Mouse (Mus musculus) heart, embryonic 14.5 days (tissue): ENCODE results near the gene Gtpbp10. TPM values are rescaled to one million over a fixed set of nuclear protein-coding genes. Genes with fewer than 3 reads are reported as not detected.
A peak's percentile ranks its signal among the peaks of the same experiment; 100 is the strongest.

Experiments
- ATAC-seq: fragments of 200-750 bp; cut with Nextera tagmentation; 2 replicates; pipeline ENCODE4 v1.8.0; 2017; ENCODE audit warnings: low read depth, moderate TSS enrichment; ENCODE audit not compliant: insufficient number of reproducible peaks, insufficient read depth, low FRiP score
- H3K27ac ChIP-seq, 2 experiments: fragments of 200-500 bp in 1 of 2; fragments of 300-500 bp in 1 of 2; sonication (generic) in 1 of 2; replicated peaks in 1 of 2; 2 replicates each; pipeline ENCODE4 v1.5.1; 2012 to 2014; ENCODE audit warnings: low read depth in 2 of 2, low read length in 2 of 2, control low read depth in 1 of 2, mild to moderate bottlenecking in 1 of 2, mixed read lengths in 1 of 2; ENCODE audit not compliant: control insufficient read depth in 1 of 2, insufficient read depth in 1 of 2
- H3K27me3 ChIP-seq: fragments of 300-500 bp; sonication (generic); 2 replicates; pipeline ENCODE4 v1.6.1; 2014; ENCODE audit warnings: mild to moderate bottlenecking, low read length, control low read depth; ENCODE audit not compliant: control insufficient read depth, insufficient read depth
- H3K36me3 ChIP-seq: fragments of 300-500 bp; sonication (generic); 2 replicates; pipeline ENCODE4 v1.6.1; 2014; ENCODE audit warnings: mild to moderate bottlenecking, control low read depth, low read length, mixed read lengths; ENCODE audit not compliant: control insufficient read depth, insufficient read depth
- H3K4me1 ChIP-seq, 2 experiments: fragments of 200-500 bp in 1 of 2; fragments of 300-500 bp in 1 of 2; sonication (generic) in 1 of 2; 2 replicates each; pipeline ENCODE4 v1.6.1; 2012 to 2014; ENCODE audit warnings: low read length in 2 of 2, control low read depth in 1 of 2, mixed read lengths in 1 of 2; ENCODE audit not compliant: control insufficient read depth in 2 of 2, insufficient read depth in 2 of 2
- H3K4me2 ChIP-seq: fragments of 300-500 bp; sonication (generic); 2 replicates; pipeline ENCODE4 v1.6.1; 2014; ENCODE audit warnings: mild to moderate bottlenecking, low read length
- H3K4me3 ChIP-seq, 2 experiments: fragments of 200-500 bp in 1 of 2; fragments of 300-500 bp in 1 of 2; sonication (generic) in 1 of 2; 2 replicates each; pipeline ENCODE4 v1.5.1; 2012 to 2014; ENCODE audit warnings: low read length in 2 of 2, mild to moderate bottlenecking in 2 of 2, control low read depth in 1 of 2, low read depth in 1 of 2, moderate library complexity in 1 of 2; ENCODE audit not compliant: control insufficient read depth in 1 of 2, insufficient read depth in 1 of 2
- H3K9ac ChIP-seq: fragments of 300-500 bp; sonication (generic); 2 replicates; pipeline ENCODE4 v1.6.1; 2014; ENCODE audit warnings: mild to moderate bottlenecking, low read length
- H3K9me3 ChIP-seq: fragments of 300-500 bp; sonication (generic); 2 replicates; pipeline ENCODE4 v1.6.1; 2016; ENCODE audit warnings: low read length, control low read depth; ENCODE audit not compliant: control insufficient read depth
- WGBS: fragments of 180-500 bp; shearing (Covaris S2); extraction: QIAGEN DNeasy Blood & Tissue Kit; methylation state at CpG from one replicate; pipeline ENCODE4 v1.1.7; 2014; 5-methylcytosine and 5-hydroxymethylcytosine counted together
- polyA plus RNA-seq: library from polyadenylated mRNA; unstranded; fragments of >200 nt; fragmentation: Nextera tagmentation; extraction: Ambion mirVana; gene quantifications from 2 replicates; pipeline ENCODE4 v1.2.1, GENCODE M21; 2014

Gtpbp10 gene
- polyA plus RNA-seq, 1 experiment from 2014 or later = 22.1 TPM

GRCm38 (mm10) chr5:5495042-5495441, 64.3 kb downstream of the Gtpbp10 start:
- H3K9ac ChIP-seq = no peak overlapping the region
- H3K4me1 ChIP-seq = peaks cover 0 to 2% of the 10 kb centered on the region in 2 experiments; a peak in 1 of 4 replicates
- H3K27ac ChIP-seq = no peak overlapping the region
- no peak overlapping the region for H3K4me3 ChIP-seq
- H3K27me3 ChIP-seq = no peaks in the 10 kb centered on the region
- no peak for ATAC-seq
- 83% methylated on average over 4 of the region's 4 CpGs for WGBS
- no peak overlapping the region for H3K4me2 ChIP-seq
- H3K36me3 ChIP-seq = no peaks in the 10 kb centered on the region
- H3K9me3 ChIP-seq = no peaks in the 10 kb centered on the region

GRCm38 (mm10) chr5:5494269-5495005, 64.9 kb downstream of the Gtpbp10 start:
- no peaks in the 10 kb centered on the region for H3K36me3 ChIP-seq
- H3K27ac ChIP-seq = no peak overlapping the region
- no peaks in the 10 kb centered on the region for H3K27me3 ChIP-seq
- WGBS = 35% methylated on average over 16 of the region's 16 CpGs
- peak overlapping the region; percentile 35 for H3K4me2 ChIP-seq
- no peak for ATAC-seq
- no peaks in the 10 kb centered on the region for H3K9me3 ChIP-seq
- H3K4me1 ChIP-seq = peaks cover 0 to 2% of the 10 kb centered on the region in 2 experiments; a peak in 1 of 4 replicates
- no peak overlapping the region for H3K9ac ChIP-seq
- no peak overlapping the region for H3K4me3 ChIP-seq

DNA sequence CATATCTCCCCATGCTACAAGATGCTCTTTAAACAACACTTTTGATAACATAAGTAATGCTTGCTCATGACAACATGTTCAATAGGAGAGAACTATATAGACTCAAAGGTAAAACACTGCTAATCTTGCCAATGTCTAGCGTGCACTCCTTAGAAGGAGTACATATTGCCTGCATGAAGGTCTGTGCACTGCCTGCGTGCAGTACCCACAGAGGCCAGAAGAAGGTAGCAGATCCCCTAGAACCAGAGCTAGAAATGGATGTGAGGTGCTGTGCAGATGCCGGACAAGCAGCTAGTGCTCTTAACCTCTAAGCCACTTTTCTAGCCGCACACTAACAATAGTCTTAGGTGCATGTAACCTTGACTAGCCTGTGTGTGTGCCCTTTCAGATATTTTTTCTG, 67.2 kb downstream of the Gtpbp10 start:
- Histone ChIP-seq H3K4me2 (no peak overlapping the region), H3K27me3 (no peaks in the 10 kb centered on the region), H3K4me1 (peaks cover 0 to 2% of the 10 kb centered on the region in 2 experiments; a peak in 1 of 4 replicates), H3K9me3 (no peaks in the 10 kb centered on the region), H3K36me3 (no peaks in the 10 kb centered on the region), H3K9ac (no peak overlapping the region), H3K27ac (no peak overlapping the region), H3K4me3 (no peak overlapping the region)
- 94% methylated on average over 4 of the region's 4 CpGs for WGBS
- ATAC-seq = no peak

Other genes with a start within 250 kb of the Gtpbp10 start
- 21.8 and 25.3 TPM in 2 replicates for gene Cdk14, start 139.2 kb downstream of the Gtpbp10 start, polyA plus RNA-seq
- not detected in 2 replicates for gene 1700015F17Rik, start 80.4 kb downstream of the Gtpbp10 start, polyA plus RNA-seq
- 13.9 and 14.1 TPM in 2 replicates for gene Cldn12, start 44.6 kb downstream of the Gtpbp10 start, polyA plus RNA-seq
- 0.67 and 0.68 TPM in 2 replicates for gene Gm8773, start 14.3 kb upstream of the Gtpbp10 start, polyA plus RNA-seq
- 1.4 and 2.7 TPM in 2 replicates for gene Cfap69, start 104.7 kb upstream of the Gtpbp10 start, polyA plus RNA-seq
- gene Steap2, start 135.0 kb upstream of the Gtpbp10 start, polyA plus RNA-seq = 3.5 and 3.6 TPM in 2 replicates
- 1.7 and 2.9 TPM in 2 replicates for gene Steap1, start 189.8 kb upstream of the Gtpbp10 start, polyA plus RNA-seq